In genomic region chr5:24843103-24843475, GRCm38 (mm10) we compare ENCODE assay signal across 8 mouse cellular contexts. TPM values are rescaled to one million over a fixed set of nuclear protein-coding genes. Genes with fewer than 3 reads are reported as not detected.
DNase-seq lines count a peak whose midpoint lies in the region; ATAC-seq and TF ChIP-seq lines count a peak whose summit lies in the region.

No protein-coding gene starts in this region.

- H3K27ac ChIP-seq in left cerebral cortex, adult 2 months = peak overlapping the region; percentile 91

- intact Hi-C loops in left cerebral cortex, adult 2 months (cut with DNase I) = loop anchor here (1.0 to 5.0 kb wide), 4 partner anchors 17 to 244 kb away; no protein-coding TSS in a partner anchor

- DNase-seq in left cerebral cortex, adult 2 months (ENCODE audit: extremely low spot score in 1 of 2, low spot score in 2 of 2) = peak in 1 of 2 experiments; percentile 84
- no peak for DNase-seq in left cerebral cortex, adult 11 months (ENCODE audit: low spot score)
- peak; percentile 66 to 72 for DNase-seq in frontal cortex, postnatal 25 days (ENCODE audit: low spot score in 2 of 2)
- peak; percentile 59 for DNase-seq in lung, postnatal 10 days
- DNase-seq in thymus, postnatal 10 days (ENCODE audit: low spot score in 2 of 2) = peak; percentile 33 to 52
- no peak for DNase-seq in embryo, embryonic 10 days (ENCODE audit: low spot score)
- DNase-seq in natural killer cell, adult 2 months (ENCODE audit: low spot score in 2 of 2) = no peak

- peak; percentile 7 for ATAC-seq in common myeloid progenitor, adult 5-6 weeks (replicated peaks; ENCODE audit: low read depth, poor library complexity, severe bottlenecking)

- peak overlapping the region; percentile 48 for H3K4me3 ChIP-seq in left cerebral cortex, adult 2 months

- no peak for TF ChIP-seq CTCF in left cerebral cortex, adult 2 months (IDR thresholded peaks at IDR 0.05)

RNA-seq across cellular contexts. Expression of gene Rheb, which starts 0.7 kb away (rescaled TPM):
- total RNA-seq in left cerebral cortex, adult 2 months (2021) = 100 to 1,000 TPM; 124 to 134 TPM
- 41.4 and 52.9 TPM in 2 replicates for total RNA-seq in common myeloid progenitor, adult 5-6 weeks (2017)

Comparison
In these comparisons a context has a peak if more than half of its experiments do, and no peak if none do; other contexts are left out.
1. DNase-seq: peak in frontal cortex, postnatal 25 days (2 of 2), lung, postnatal 10 days (single experiment) and thymus, postnatal 10 days (2 of 2); none in left cerebral cortex, adult 11 months (single experiment), embryo, embryonic 10 days (single experiment) and natural killer cell, adult 2 months (0 of 2).